Mouse (Mus musculus): ENCODE data around the gene Fndc7. TPM values are rescaled to one million over a fixed set of nuclear protein-coding genes. Genes with fewer than 3 reads are reported as not detected.
"Not testable (repeated sequence)": the region's sequence is repeated elsewhere in the genome, so short reads cannot be mapped to it uniquely, and the experiment has no call there.

Gene Fndc7
- polyA plus RNA-seq, 1 experiment from 2014 or later, result 0.05 TPM

GRCm38 (mm10) chr3:108851075-108851474 is 38.7 kb downstream of the Fndc7 start:
- Histone ChIP-seq H3K4me2 (no peak overlapping the region), H3K4me1 (replicated peaks) (peaks cover 20% of the 10 kb centered on the region), H3K36me3 (no peaks in the 10 kb centered on the region), H3K9ac (no peak overlapping the region), H3K9me3 (no peaks in the 10 kb centered on the region), H3K4me3 (no peak overlapping the region), H3K27ac (replicated peaks) (no peak overlapping the region), H3K27me3 (no peaks in the 10 kb centered on the region)
- ATAC-seq (ENCODE audit: low FRiP score, low read depth), result no peak
- 90% methylated on average over 2 of the region's 2 CpGs for WGBS

GRCm38 (mm10) chr3:108850506-108850905 is 39.3 kb downstream of the Fndc7 start:
- H3K4me1 ChIP-seq (replicated peaks), result peaks cover 15% of the 10 kb centered on the region
- no peak overlapping the region for H3K9ac ChIP-seq
- no peak; the same call in 1 of the 2 replicates for ATAC-seq (ENCODE audit: low FRiP score, low read depth)
- H3K4me2 ChIP-seq, result no peak overlapping the region
- no peaks in the 10 kb centered on the region for H3K9me3 ChIP-seq
- no peak overlapping the region for H3K27ac ChIP-seq (replicated peaks)
- H3K4me3 ChIP-seq, result no peak overlapping the region
- H3K27me3 ChIP-seq, result no peaks in the 10 kb centered on the region
- no peaks in the 10 kb centered on the region for H3K36me3 ChIP-seq
- WGBS, result 56% methylated on average over 3 of the region's 3 CpGs

DNA sequence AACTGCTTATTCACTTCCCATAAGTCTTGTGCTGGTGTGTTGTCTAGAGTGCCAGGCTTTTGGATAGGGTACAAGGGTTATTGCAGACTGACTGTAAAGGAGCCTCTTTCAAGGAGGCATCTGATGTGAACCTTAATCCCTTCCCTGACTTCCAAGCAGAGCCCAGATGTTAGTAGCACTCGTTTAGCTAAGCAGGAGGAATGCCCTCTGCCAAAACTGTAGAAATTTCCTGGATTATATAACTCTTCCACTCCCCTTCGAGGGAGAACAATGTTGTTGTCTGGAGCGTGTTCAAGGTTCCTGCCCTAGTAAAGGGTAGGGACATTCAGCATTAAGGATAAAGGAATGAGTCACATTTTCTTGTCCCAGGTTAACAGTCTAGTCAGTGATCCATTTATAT is 43.2 kb downstream of the Fndc7 start:
- no peak overlapping the region for H3K9ac ChIP-seq
- 72% methylated on average over 3 of the region's 3 CpGs for WGBS
- H3K4me2 ChIP-seq, result no peak overlapping the region

DNA sequence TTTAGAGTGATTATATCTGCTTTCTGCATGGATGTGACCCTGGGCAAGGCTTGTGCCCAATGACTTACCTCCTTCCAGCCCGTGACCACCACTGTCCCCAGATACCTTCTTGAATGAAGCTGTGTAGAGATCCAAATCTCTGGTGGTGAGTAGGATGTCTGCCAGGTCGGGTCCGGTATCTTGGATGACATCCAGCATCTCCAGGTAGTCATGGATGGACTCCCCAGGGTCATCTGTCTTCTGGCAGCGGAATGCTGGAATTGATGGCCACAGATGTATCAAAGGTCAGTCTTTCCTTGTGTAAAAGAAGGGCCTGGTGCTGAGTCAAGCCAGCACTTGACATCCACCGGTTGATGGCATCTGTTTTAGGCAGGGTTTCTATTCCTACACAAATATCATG is 45.3 kb downstream of the Fndc7 start:
- Histone ChIP-seq H3K36me3 (no peaks in the 10 kb centered on the region), H3K27ac (replicated peaks) (no peak overlapping the region), H3K4me2 (no peak overlapping the region), H3K4me3 (no peak overlapping the region), H3K27me3 (no peaks in the 10 kb centered on the region), H3K9ac (no peak overlapping the region), H3K4me1 (replicated peaks) (no peaks in the 10 kb centered on the region), H3K9me3 (no peaks in the 10 kb centered on the region)
- ATAC-seq (ENCODE audit: low FRiP score, low read depth), result no peak
- 84% methylated on average over 5 of the region's 5 CpGs for WGBS

More for the DNA sequence above, 43.2 kb downstream of the Fndc7 start:
- Histone ChIP-seq H3K27me3 (no peaks in the 10 kb centered on the region), H3K36me3 (no peaks in the 10 kb centered on the region), H3K27ac (replicated peaks) (no peak overlapping the region), H3K9me3 (no peaks in the 10 kb centered on the region), H3K4me1 (replicated peaks) (no peaks in the 10 kb centered on the region; the same call in 1 of the 2 replicates), H3K4me3 (no peak overlapping the region)
- no peak for ATAC-seq (ENCODE audit: low FRiP score, low read depth)

GRCm38 (mm10) chr3:108844026-108844425 is 45.8 kb downstream of the Fndc7 start:
- Histone ChIP-seq H3K36me3 (no peaks in the 10 kb centered on the region), H3K27me3 (no peaks in the 10 kb centered on the region), H3K4me2 (no peak overlapping the region), H3K4me1 (replicated peaks) (peaks cover 2% of the 10 kb centered on the region), H3K9ac (no peak overlapping the region), H3K27ac (replicated peaks) (no peak overlapping the region), H3K9me3 (no peaks in the 10 kb centered on the region), H3K4me3 (no peak overlapping the region)
- 93% methylated on average over 6 of the region's 6 CpGs for WGBS
- no peak for ATAC-seq (ENCODE audit: low FRiP score, low read depth)

GRCm38 (mm10) chr3:108840716-108841054 is 49.1 kb downstream of the Fndc7 start:
- no peak overlapping the region for H3K27ac ChIP-seq (replicated peaks)
- H3K27me3 ChIP-seq, result no peaks in the 10 kb centered on the region
- no peaks in the 10 kb centered on the region for H3K36me3 ChIP-seq
- peak; percentile 76 for ATAC-seq (ENCODE audit: low FRiP score, low read depth)
- no peaks in the 10 kb centered on the region for H3K9me3 ChIP-seq
- peak overlapping the region; percentile 61 for H3K4me2 ChIP-seq
- peaks cover 12% of the 10 kb centered on the region for H3K4me1 ChIP-seq (replicated peaks)
- 56% methylated on average over 4 of the region's 4 CpGs for WGBS
- no peak overlapping the region for H3K9ac ChIP-seq
- H3K4me3 ChIP-seq, result peak overlapping the region; percentile 67

GRCm38 (mm10) chr3:108840000-108840715 is 49.6 kb downstream of the Fndc7 start, which contains the start of gene Stxbp3:
Gene Stxbp3 (minus strand): TSS chr3:108840526.
- Histone ChIP-seq H3K4me2 (peak within 1 kb of the TSS; percentile 61), H3K27me3 (no peaks in the 10 kb centered on the region), H3K4me3 (peak within 1 kb of the TSS; percentile 67), H3K9ac (peak within 1 kb of the TSS; percentile 54), H3K27ac (replicated peaks) (peak within 1 kb of the TSS; percentile 72), H3K36me3 (no peaks in the 10 kb centered on the region), H3K4me1 (replicated peaks) (peaks cover 12% of the 10 kb centered on the region), H3K9me3 (no peaks in the 10 kb centered on the region)
- WGBS, result under 1% methylated on average over 56 of the region's 56 CpGs
- ATAC-seq (ENCODE audit: low FRiP score, low read depth), result peak; percentile 97

DNA sequence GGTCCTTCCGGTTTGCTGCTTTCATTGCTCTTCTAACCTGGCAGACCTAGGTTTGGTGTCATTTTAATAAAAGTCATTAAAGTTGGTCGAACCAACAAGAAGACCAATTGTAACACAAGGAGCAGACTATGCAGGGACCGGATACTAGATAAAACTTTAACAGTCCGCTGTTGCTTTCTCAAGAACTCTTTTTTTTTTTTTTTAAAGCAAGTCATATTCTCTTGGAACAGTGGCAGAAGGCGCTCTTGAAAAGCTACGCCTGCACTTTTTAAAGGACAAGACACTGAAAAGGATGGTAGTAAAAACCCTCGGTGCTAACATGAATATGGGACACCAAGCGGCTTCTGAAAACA is 50.2 kb downstream of the Fndc7 start:
- H3K4me3 ChIP-seq, result peak overlapping the region; percentile 67
- WGBS, result 11% methylated on average over 8 of the region's 8 CpGs

DNA sequence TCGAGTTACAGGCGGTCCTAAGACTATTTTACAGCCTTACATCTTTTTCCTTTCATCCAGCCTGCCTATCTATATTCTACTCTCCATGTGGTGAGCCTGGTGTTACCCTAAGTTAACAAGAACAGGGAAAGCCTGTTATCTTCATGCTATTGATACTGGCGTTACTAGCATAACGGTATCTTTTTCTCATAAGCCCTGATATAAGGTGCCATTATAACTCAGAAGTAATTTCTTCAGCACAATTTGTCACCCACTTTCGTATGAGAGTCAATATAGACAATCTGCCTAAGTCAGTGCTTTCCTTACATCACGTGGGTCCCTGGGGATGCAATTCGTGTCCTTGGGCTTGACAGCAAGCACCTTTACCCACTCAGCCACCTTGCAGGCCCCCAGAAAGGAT is 50.8 kb downstream of the Fndc7 start:
- no peak for ATAC-seq (ENCODE audit: low FRiP score, low read depth)
- WGBS, result 82% methylated on average over 7 of the region's 7 CpGs
- peak overlapping the region; percentile 67 for H3K4me3 ChIP-seq

More for the DNA sequence above, 50.2 kb downstream of the Fndc7 start:
- H3K36me3 ChIP-seq, result no peaks in the 10 kb centered on the region
- peak overlapping the region; percentile 61 for H3K4me2 ChIP-seq
- H3K27ac ChIP-seq (replicated peaks), result peak overlapping the region; percentile 72
- peak overlapping the region; percentile 54 for H3K9ac ChIP-seq
- no peaks in the 10 kb centered on the region for H3K27me3 ChIP-seq
- no peaks in the 10 kb centered on the region for H3K9me3 ChIP-seq
- peaks cover 12% of the 10 kb centered on the region for H3K4me1 ChIP-seq (replicated peaks)
- ATAC-seq (ENCODE audit: low FRiP score, low read depth), result no peak

GRCm38 (mm10) chr3:108836931-108837330 is 52.9 kb downstream of the Fndc7 start:
- H3K4me3 ChIP-seq, result no peak overlapping the region
- H3K9ac ChIP-seq, result no peak overlapping the region
- H3K4me1 ChIP-seq (replicated peaks), result peaks cover 12% of the 10 kb centered on the region
- no peak overlapping the region for H3K27ac ChIP-seq (replicated peaks)
- peaks cover 3% of the 10 kb centered on the region; the same call in 1 of the 2 replicates for H3K36me3 ChIP-seq
- no peaks in the 10 kb centered on the region for H3K9me3 ChIP-seq
- H3K27me3 ChIP-seq, result no peaks in the 10 kb centered on the region
- WGBS, result 95% methylated on average over 6 of the region's 6 CpGs
- no peak for ATAC-seq (ENCODE audit: low FRiP score, low read depth)
- no peak overlapping the region for H3K4me2 ChIP-seq

More for the DNA sequence above, 50.8 kb downstream of the Fndc7 start:
- Histone ChIP-seq H3K4me1 (replicated peaks) (peaks cover 12% of the 10 kb centered on the region), H3K36me3 (peaks cover under 1% of the 10 kb centered on the region; the same call in 1 of the 2 replicates), H3K9me3 (no peaks in the 10 kb centered on the region), H3K9ac (no peak overlapping the region), H3K27ac (replicated peaks) (no peak overlapping the region), H3K4me2 (peak overlapping the region; percentile 61), H3K27me3 (no peaks in the 10 kb centered on the region)

- not testable (repeated sequence) for H3K9ac ChIP-seq; H3K9me3 ChIP-seq; H3K4me2 ChIP-seq; H3K27me3 ChIP-seq; H3K36me3 ChIP-seq; ATAC-seq (ENCODE audit: low FRiP score, low read depth); H3K4me3 ChIP-seq; H3K4me1 ChIP-seq (replicated peaks); H3K27ac ChIP-seq (replicated peaks)
- 100% methylated on average over 1 of the region's 1 CpGs for WGBS
Observed at GRCm38 (mm10) chr3:108833717-108834116, 56.1 kb downstream of the Fndc7 start.

GRCm38 (mm10) chr3:108831750-108832149 is 58.1 kb downstream of the Fndc7 start:
- Histone ChIP-seq H3K27ac (replicated peaks) (no peak overlapping the region), H3K27me3 (no peaks in the 10 kb centered on the region), H3K36me3 (peaks cover 5% of the 10 kb centered on the region; the same call in 1 of the 2 replicates), H3K4me2 (no peak overlapping the region), H3K9me3 (no peaks in the 10 kb centered on the region), H3K9ac (no peak overlapping the region), H3K4me1 (replicated peaks) (no peaks in the 10 kb centered on the region), H3K4me3 (no peak overlapping the region)
- ATAC-seq (ENCODE audit: low FRiP score, low read depth), result no peak
- WGBS, result 97% methylated on average over 6 of the region's 6 CpGs

GRCm38 (mm10) chr3:108830493-108830892 is 59.3 kb downstream of the Fndc7 start:
- H3K36me3 ChIP-seq, result peaks cover 5% of the 10 kb centered on the region; the same call in 1 of the 2 replicates
- ATAC-seq (ENCODE audit: low FRiP score, low read depth), result no peak
- H3K9me3 ChIP-seq, result no peaks in the 10 kb centered on the region
- no peaks in the 10 kb centered on the region for H3K4me1 ChIP-seq (replicated peaks)
- H3K4me3 ChIP-seq, result no peak overlapping the region
- no peaks in the 10 kb centered on the region for H3K27me3 ChIP-seq
- 87% methylated on average over 11 of the region's 11 CpGs for WGBS
- no peak overlapping the region for H3K27ac ChIP-seq (replicated peaks)
- H3K9ac ChIP-seq, result no peak overlapping the region
- H3K4me2 ChIP-seq, result no peak overlapping the region
